Mouse (Mus musculus) frontal cortex, postnatal 25 days (tissue): ENCODE results near the gene Scgb2b19.
"Not testable (repeated sequence)": the region's sequence is repeated elsewhere in the genome, so short reads cannot be mapped to it uniquely, and the experiment has no call there.

Source experiments
- DNase-seq, 2 experiments: peaks; one replicate each; pipeline ENCODE4 v3.0.0; 2022; ENCODE audit warnings: low spot score in 2 of 2

The Scgb2b19 gene

DNA sequence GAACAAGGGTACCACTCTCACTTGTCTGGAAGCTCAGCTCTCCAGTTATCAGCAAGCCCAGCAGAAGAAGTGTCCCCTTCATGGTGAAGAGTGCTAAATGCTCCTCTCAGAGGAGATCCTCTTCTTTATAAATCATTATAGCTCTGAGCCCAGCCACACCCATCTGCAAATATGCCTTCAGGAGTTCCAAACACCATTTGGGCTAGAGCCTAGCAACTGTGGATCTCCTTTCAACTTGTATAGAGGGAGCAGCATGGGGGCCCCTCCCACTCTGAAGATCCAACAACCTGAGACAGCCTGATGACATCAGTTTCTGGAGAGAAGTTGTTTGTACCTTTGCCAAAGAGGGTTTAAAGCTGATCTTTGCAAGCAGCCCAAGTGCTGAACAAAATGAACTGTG, at the start of gene Scgb2b19:
TSS of gene Scgb2b19 (minus strand) at position 101 of the 400 bp plus-strand sequence.
- DNase-seq, result not testable (repeated sequence)

DNA sequence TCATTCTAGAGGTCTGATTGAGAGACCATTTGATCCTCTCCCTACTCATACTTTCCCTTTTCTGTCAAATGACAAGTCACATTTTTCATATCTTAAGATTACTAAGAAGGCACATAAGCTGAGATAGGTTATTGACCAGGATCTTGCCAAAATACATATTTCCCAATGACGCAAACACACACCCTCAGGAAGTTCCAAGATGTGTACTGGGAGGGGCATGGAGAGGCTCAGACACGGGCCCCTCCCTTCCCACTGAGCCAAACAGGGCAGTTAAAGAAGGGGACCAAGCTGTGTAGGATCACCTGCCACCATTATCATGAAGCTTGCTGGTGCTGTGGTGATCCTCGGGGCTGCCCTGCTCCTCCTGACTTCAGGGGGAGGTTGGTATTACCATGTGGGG, 6.9 kb upstream of the Scgb2b19 start, which contains the start of gene Scgb1b19:
TSS of gene Scgb1b19 (plus strand) at position 301 of the 400 bp plus-strand sequence.
- not testable (repeated sequence) for DNase-seq
